Mouse (Mus musculus): ENCODE data around the gene 4930402F06Rik.

GRCm38 (mm10) chr2:35407878-35408277 lies 10.9 kb upstream of the 4930402F06Rik start:
- TF ChIP-seq POLR2A (IDR thresholded peaks at IDR 0.05; ENCODE audit: low read depth, low read length) (no peak), CTCF (IDR thresholded peaks at IDR 0.05; ENCODE audit: extremely low read depth, insufficient read depth, insufficient read length, insufficient replicate concordance) (no peak)
